Mouse (Mus musculus) spleen, postnatal 36 days (tissue): ENCODE measurements around the gene Tmem62.
A peak's percentile ranks its signal among the peaks of the same experiment; 100 is the strongest.
"Not testable (repeated sequence)": the region's sequence is repeated elsewhere in the genome, so short reads cannot be mapped to it uniquely, and the experiment has no call there.

Experiments used
- DNase-seq, 2 experiments: peaks; one replicate each; pipeline ENCODE4 v3.0.0; 2022; ENCODE audit warnings: low spot score in 2 of 2, mixed read lengths in 1 of 2

Tmem62 gene

GRCm38 (mm10) chr2:120991196-120991595 is 14.4 kb downstream of the Tmem62 start:
- no peak for DNase-seq

GRCm38 (mm10) chr2:120996607-120997006 is 19.8 kb downstream of the Tmem62 start:
- not testable (repeated sequence) for DNase-seq

- no peak for DNase-seq
These were observed 22.0 kb downstream of the Tmem62 start for GRCm38 (mm10) chr2:120998863-120999262.

GRCm38 (mm10) chr2:121003586-121003985 is 26.8 kb downstream of the Tmem62 start:
- DNase-seq, result no peak

GRCm38 (mm10) chr2:121004018-121004811 is 27.4 kb downstream of the Tmem62 start:
- DNase-seq, result no peak

GRCm38 (mm10) chr2:121006986-121007385 is 30.2 kb downstream of the Tmem62 start:
- no peak for DNase-seq

GRCm38 (mm10) chr2:121007925-121008663 is 31.3 kb downstream of the Tmem62 start, which contains the start of gene Ccndbp1:
Gene Ccndbp1, plus strand, starts transcription at chr2:121008403.
- peak; percentile 92 to 93 for DNase-seq

GRCm38 (mm10) chr2:121008664-121009007 is 31.8 kb downstream of the Tmem62 start:
- no peak for DNase-seq

- no peak for DNase-seq
These were observed 32.4 kb downstream of the Tmem62 start for GRCm38 (mm10) chr2:121009071-121009677.

- no peak for DNase-seq
These were observed 35.9 kb downstream of the Tmem62 start for GRCm38 (mm10) chr2:121012676-121013075.

- no peak for DNase-seq
These were observed 38.7 kb downstream of the Tmem62 start for GRCm38 (mm10) chr2:121015507-121015906.

GRCm38 (mm10) chr2:121016226-121016625 is 39.4 kb downstream of the Tmem62 start:
- no peak for DNase-seq

GRCm38 (mm10) chr2:121017151-121017550 is 40.3 kb downstream of the Tmem62 start:
- DNase-seq, result no peak

GRCm38 (mm10) chr2:121022918-121023317 is 46.1 kb downstream of the Tmem62 start:
- no peak for DNase-seq

- peak; percentile 59 to 77 for DNase-seq
These were observed 60.0 kb downstream of the Tmem62 start, which contains the start of gene Epb42 for GRCm38 (mm10) chr2:121036733-121037341. Gene Epb42, minus strand, starts transcription at chr2:121037072.

- DNase-seq, result not testable (repeated sequence)
These were observed 62.0 kb downstream of the Tmem62 start for GRCm38 (mm10) chr2:121038851-121039250.

- DNase-seq, result no peak
These were observed 62.6 kb downstream of the Tmem62 start for GRCm38 (mm10) chr2:121039382-121039781.

- DNase-seq, result peak in 1 of 2 experiments; percentile 26
These were observed 64.3 kb downstream of the Tmem62 start for GRCm38 (mm10) chr2:121041098-121041497.

GRCm38 (mm10) chr2:121045653-121046052 is 68.8 kb downstream of the Tmem62 start:
- no peak for DNase-seq

GRCm38 (mm10) chr2:121052176-121052575 is 75.4 kb downstream of the Tmem62 start:
- no peak for DNase-seq

- peak; percentile 6 to 39 for DNase-seq
These were observed 77.2 kb downstream of the Tmem62 start for GRCm38 (mm10) chr2:121054060-121054459.

- peak; percentile 15 to 38 for DNase-seq
These were observed 79.1 kb downstream of the Tmem62 start for GRCm38 (mm10) chr2:121055915-121056314.
